Mouse (Mus musculus) kidney, postnatal 25 days (tissue): ENCODE data around the gene Mcrip1.
"Not testable (repeated sequence)": the region's sequence is repeated elsewhere in the genome, so short reads cannot be mapped to it uniquely, and the experiment has no call there.

ENCODE experiments used
- DNase-seq, 2 experiments: peaks; one replicate each; pipeline ENCODE4 v3.0.0; 2021; ENCODE audit warnings: mixed read lengths in 2 of 2

Gene Mcrip1

GRCm38 (mm10) chr11:120541907-120542306, 7.6 kb downstream of the Mcrip1 start:
- DNase-seq, result peak in 1 of 2 experiments; percentile 54

- peak; percentile 75 to 93 for DNase-seq
Measured at GRCm38 (mm10) chr11:120539285-120540014, 10.1 kb downstream of the Mcrip1 start.

GRCm38 (mm10) chr11:120538955-120539284, 10.6 kb downstream of the Mcrip1 start:
- DNase-seq, result no peak

- peak; percentile 88 to 94 for DNase-seq
Measured at GRCm38 (mm10) chr11:120538485-120538884, 11.0 kb downstream of the Mcrip1 start.

GRCm38 (mm10) chr11:120535804-120536203, 13.7 kb downstream of the Mcrip1 start:
- DNase-seq, result no peak

- DNase-seq, result no peak
Measured at GRCm38 (mm10) chr11:120535145-120535544, 14.4 kb downstream of the Mcrip1 start.

- no peak for DNase-seq
Measured at GRCm38 (mm10) chr11:120534093-120534492, 15.4 kb downstream of the Mcrip1 start.

- peak in 1 of 2 experiments; percentile 75 for DNase-seq
Measured at GRCm38 (mm10) chr11:120531646-120532045, 17.9 kb downstream of the Mcrip1 start.

- DNase-seq, result peak in 1 of 2 experiments; percentile 53
Measured at GRCm38 (mm10) chr11:120530085-120530964, 19.2 kb downstream of the Mcrip1 start, which contains the start of gene Gcgr. Gcgr (plus strand) TSS chr11:120530699.

- DNase-seq, result peak in 1 of 2 experiments; percentile 65
Measured at GRCm38 (mm10) chr11:120528903-120529302, 20.6 kb downstream of the Mcrip1 start.

GRCm38 (mm10) chr11:120527690-120528354, 21.7 kb downstream of the Mcrip1 start:
- no peak for DNase-seq

- no peak for DNase-seq
Measured at GRCm38 (mm10) chr11:120525959-120526358, 23.6 kb downstream of the Mcrip1 start.

GRCm38 (mm10) chr11:120522581-120522980, 26.9 kb downstream of the Mcrip1 start:
- no peak for DNase-seq

- peak in 1 of 2 experiments; percentile 32 for DNase-seq
Measured at GRCm38 (mm10) chr11:120520967-120521540, 28.5 kb downstream of the Mcrip1 start.

GRCm38 (mm10) chr11:120520498-120520897, 29.0 kb downstream of the Mcrip1 start:
- peak in 1 of 2 experiments; percentile 35 for DNase-seq

GRCm38 (mm10) chr11:120519738-120520137, 29.8 kb downstream of the Mcrip1 start:
- DNase-seq, result peak; percentile 54 to 76

GRCm38 (mm10) chr11:120518558-120518957, 31.0 kb downstream of the Mcrip1 start:
- peak in 1 of 2 experiments; percentile 47 for DNase-seq

GRCm38 (mm10) chr11:120518027-120518426, 31.5 kb downstream of the Mcrip1 start:
- peak in 1 of 2 experiments; percentile 58 for DNase-seq

- peak in 1 of 2 experiments; percentile 27 for DNase-seq
Measured at GRCm38 (mm10) chr11:120517147-120517546, 32.4 kb downstream of the Mcrip1 start.

- peak; percentile 89 to 93 for DNase-seq
Measured at GRCm38 (mm10) chr11:120515611-120516010, 33.9 kb downstream of the Mcrip1 start.

- DNase-seq, result not testable (repeated sequence)
Measured at GRCm38 (mm10) chr11:120514262-120514661, 35.3 kb downstream of the Mcrip1 start.

GRCm38 (mm10) chr11:120512790-120513453, 36.6 kb downstream of the Mcrip1 start:
- peak in 1 of 2 experiments; percentile 67 for DNase-seq
